Mouse (Mus musculus) stomach, embryonic 16.5 days (tissue): ENCODE measurements around the gene Calhm4. TPM values are rescaled to one million over a fixed set of nuclear protein-coding genes. Genes with fewer than 3 reads are reported as not detected.

Source experiments
- ATAC-seq: fragments of 200-750 bp; cut with Nextera tagmentation; 2 replicates; pipeline ENCODE4 v1.8.0; 2017; ENCODE audit warnings: moderate number of reproducible peaks, moderate TSS enrichment; ENCODE audit not compliant: insufficient read depth, low FRiP score
- H3K27ac ChIP-seq: fragments of 300-500 bp; sonication (generic); 2 replicates; pipeline ENCODE4 v1.5.1; 2014; ENCODE audit warnings: low read length
- H3K27me3 ChIP-seq: fragments of 300-500 bp; sonication (generic); 2 replicates; pipeline ENCODE4 v1.6.1; 2014; ENCODE audit warnings: low read length, control low read depth, mixed read lengths; ENCODE audit not compliant: control insufficient read depth, insufficient read depth
- H3K36me3 ChIP-seq: fragments of 300-500 bp; sonication (generic); 2 replicates; pipeline ENCODE4 v1.6.1; 2014; ENCODE audit warnings: low read length; ENCODE audit not compliant: control insufficient read depth, insufficient read depth
- H3K4me1 ChIP-seq: fragments of 300-500 bp; sonication (generic); 2 replicates; pipeline ENCODE4 v1.6.1; 2014; ENCODE audit warnings: low read length, control low read depth, mixed read lengths; ENCODE audit not compliant: control insufficient read depth, insufficient read depth
- H3K4me2 ChIP-seq: fragments of 300-500 bp; sonication (generic); 2 replicates; pipeline ENCODE4 v1.6.1; 2014; ENCODE audit warnings: low read depth, low read length, mixed read lengths
- H3K4me3 ChIP-seq: fragments of 300-500 bp; sonication (generic); replicated peaks from 2 replicates; pipeline ENCODE4 v1.5.1; 2014; ENCODE audit warnings: mild to moderate bottlenecking, low read length
- H3K9ac ChIP-seq: fragments of 300-500 bp; sonication (generic); 2 replicates; pipeline ENCODE4 v1.6.1; 2014; ENCODE audit warnings: low read length
- H3K9me3 ChIP-seq: fragments of 300-500 bp; sonication (generic); replicated peaks from 2 replicates; pipeline ENCODE4 v1.6.1; 2016; ENCODE audit warnings: low read length, control low read depth; ENCODE audit not compliant: control insufficient read depth
- WGBS: fragments of 180-500 bp; shearing (Covaris S2); extraction: QIAGEN DNeasy Blood & Tissue Kit; methylation state at CpG from one replicate; pipeline ENCODE4 v1.1.7; 2014; 5-methylcytosine and 5-hydroxymethylcytosine counted together
- polyA plus RNA-seq: library from polyadenylated mRNA; unstranded; fragments of >200 nt; fragmentation: Nextera tagmentation; extraction: Ambion mirVana; gene quantifications from 2 replicates; pipeline ENCODE4 v1.2.1, GENCODE M21; 2015

The Calhm4 gene
- polyA plus RNA-seq, 1 experiment from 2014 or later, result not detected

DNA sequence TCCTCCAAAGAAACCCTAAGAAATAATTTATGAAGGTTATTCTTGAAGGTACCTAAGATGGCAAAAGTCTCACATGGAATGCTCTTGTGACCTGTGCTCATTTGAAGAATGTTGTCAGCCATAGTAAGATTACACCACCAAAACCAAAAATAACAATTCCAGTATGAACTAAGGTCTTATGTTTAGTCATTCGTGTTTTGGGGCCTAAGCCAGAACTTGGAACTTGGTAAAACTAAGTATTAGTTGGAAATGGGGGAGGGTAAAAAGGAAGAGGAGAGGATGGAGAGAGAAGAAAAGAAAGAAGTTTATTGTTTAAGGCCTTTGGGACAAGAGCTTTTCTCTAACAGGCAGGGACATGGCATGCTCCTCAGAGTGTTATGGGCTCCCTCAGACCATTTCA is 25.5 kb upstream of the Calhm4 start:
- Histone ChIP-seq H3K27ac (no peak overlapping the region), H3K4me3 (no peak overlapping the region), H3K9me3 (no peaks in the 10 kb centered on the region), H3K36me3 (no peaks in the 10 kb centered on the region), H3K9ac (no peak overlapping the region), H3K4me2 (no peak overlapping the region), H3K4me1 (peaks cover 8% of the 10 kb centered on the region), H3K27me3 (no peaks in the 10 kb centered on the region)
- no peak for ATAC-seq
- WGBS, result 77% methylated on average over 1 of the region's 1 CpGs

DNA sequence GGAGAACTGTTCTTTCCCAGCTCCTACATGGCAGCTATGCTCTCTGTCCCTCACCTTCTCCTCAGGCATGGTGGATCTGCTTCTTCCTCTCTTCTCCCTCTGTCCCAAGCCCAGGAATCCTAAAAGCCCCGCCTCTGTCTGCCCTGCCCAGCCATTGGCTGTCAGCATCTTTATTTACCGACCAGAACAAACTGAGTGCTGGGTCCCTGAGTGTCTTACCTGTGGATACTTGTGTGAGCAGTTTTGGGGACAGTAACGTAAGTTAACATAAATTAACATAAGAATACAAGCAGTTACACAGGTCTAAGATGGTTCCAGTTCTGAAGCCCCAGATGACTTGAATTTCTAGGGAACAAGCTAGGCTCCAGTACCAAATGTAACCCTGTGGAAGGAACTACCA is 22.5 kb upstream of the Calhm4 start:
- Histone ChIP-seq H3K4me3 (no peak overlapping the region), H3K4me2 (no peak overlapping the region), H3K4me1 (peaks cover 7% of the 10 kb centered on the region), H3K27ac (no peak overlapping the region), H3K9ac (no peak overlapping the region), H3K36me3 (no peaks in the 10 kb centered on the region), H3K9me3 (no peaks in the 10 kb centered on the region), H3K27me3 (no peaks in the 10 kb centered on the region)
- 51% methylated on average over 3 of the region's 3 CpGs for WGBS
- ATAC-seq, result no peak

DNA sequence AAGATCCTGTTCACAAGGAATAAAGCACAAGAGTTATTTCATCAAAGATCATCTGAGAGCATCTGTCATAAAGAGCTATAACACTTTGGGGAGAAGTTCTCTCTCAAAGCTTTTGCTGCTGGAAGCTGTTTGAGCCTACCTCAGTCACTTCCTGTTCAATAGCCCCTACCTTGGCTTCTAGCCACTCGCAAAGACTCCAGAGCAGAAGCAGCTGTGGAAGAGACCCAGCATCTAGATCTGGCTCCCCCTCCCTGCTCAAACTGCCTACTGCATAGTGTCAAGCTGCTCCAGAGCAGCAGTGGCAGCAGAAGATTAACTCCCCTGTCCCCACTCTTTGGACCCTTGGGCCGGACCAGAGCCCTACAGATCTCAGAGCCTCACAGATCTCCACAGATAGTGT is 9.9 kb upstream of the Calhm4 start:
- Histone ChIP-seq H3K9me3 (no peaks in the 10 kb centered on the region), H3K4me2 (no peak overlapping the region), H3K4me1 (no peaks in the 10 kb centered on the region), H3K36me3 (no peaks in the 10 kb centered on the region), H3K4me3 (no peak overlapping the region), H3K27ac (no peak overlapping the region), H3K27me3 (no peaks in the 10 kb centered on the region), H3K9ac (no peak overlapping the region)
- WGBS, result 59% methylated on average over 2 of the region's 2 CpGs
- ATAC-seq, result no peak

DNA sequence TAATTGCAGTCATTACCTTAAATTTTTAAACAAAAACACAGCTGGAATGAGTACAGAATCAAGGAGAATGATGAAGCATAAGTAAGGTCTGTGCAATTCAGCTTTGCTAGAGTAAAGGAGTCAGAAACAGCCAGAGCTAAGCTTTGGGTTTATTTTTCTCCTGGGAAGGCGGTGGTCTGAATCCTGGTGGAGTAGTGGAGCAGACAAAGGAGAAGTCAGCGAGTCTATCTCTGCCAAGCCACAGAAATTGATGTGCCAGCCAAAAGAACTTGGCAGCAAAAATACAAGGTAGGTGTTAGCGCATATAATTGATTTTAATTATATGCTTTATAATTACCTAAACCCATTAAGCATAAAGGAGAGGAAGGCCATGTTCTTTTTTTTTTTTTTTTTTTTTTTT is 6.7 kb downstream of the Calhm4 start, which contains the start of gene Trappc3l:
Gene Trappc3l, plus strand, starts transcription at position 197 of the 400 bp plus-strand sequence.
- Histone ChIP-seq H3K27ac (no peak within 1 kb of the TSS), H3K27me3 (no peaks in the 10 kb centered on the region), H3K36me3 (no peaks in the 10 kb centered on the region), H3K9ac (no peak within 1 kb of the TSS), H3K4me2 (no peak within 1 kb of the TSS), H3K9me3 (no peaks in the 10 kb centered on the region), H3K4me1 (peaks cover 7% of the 10 kb centered on the region), H3K4me3 (no peak within 1 kb of the TSS)
- WGBS, result 75% methylated on average over 3 of the region's 3 CpGs
- ATAC-seq, result no peak

DNA sequence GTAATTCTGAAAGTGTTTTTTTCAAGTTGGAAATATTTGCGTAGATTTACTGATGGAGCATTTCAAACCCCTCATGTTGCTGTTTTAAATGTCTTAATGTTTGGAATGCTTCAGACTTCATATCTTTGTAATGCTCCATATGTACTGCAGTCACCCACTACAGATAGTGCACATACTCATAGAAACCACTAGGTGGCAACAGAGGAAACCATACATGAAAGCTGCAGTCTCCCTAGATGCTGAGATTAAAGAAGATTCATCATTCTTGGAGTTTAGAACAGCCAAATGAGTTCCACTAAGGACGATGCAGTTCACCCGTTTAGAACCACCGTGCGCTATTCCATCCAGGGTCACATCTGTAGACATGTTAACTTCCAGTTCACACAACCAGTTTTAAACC is 7.5 kb downstream of the Calhm4 start:
- Histone ChIP-seq H3K27me3 (no peaks in the 10 kb centered on the region), H3K27ac (no peak overlapping the region), H3K4me3 (no peak overlapping the region), H3K9me3 (no peaks in the 10 kb centered on the region), H3K4me1 (peaks cover 7% of the 10 kb centered on the region), H3K9ac (no peak overlapping the region), H3K36me3 (no peaks in the 10 kb centered on the region), H3K4me2 (no peak overlapping the region)
- 10% methylated on average over 5 of the region's 5 CpGs for whole genome bisulfite sequencing
- ATAC-seq, result no peak

DNA sequence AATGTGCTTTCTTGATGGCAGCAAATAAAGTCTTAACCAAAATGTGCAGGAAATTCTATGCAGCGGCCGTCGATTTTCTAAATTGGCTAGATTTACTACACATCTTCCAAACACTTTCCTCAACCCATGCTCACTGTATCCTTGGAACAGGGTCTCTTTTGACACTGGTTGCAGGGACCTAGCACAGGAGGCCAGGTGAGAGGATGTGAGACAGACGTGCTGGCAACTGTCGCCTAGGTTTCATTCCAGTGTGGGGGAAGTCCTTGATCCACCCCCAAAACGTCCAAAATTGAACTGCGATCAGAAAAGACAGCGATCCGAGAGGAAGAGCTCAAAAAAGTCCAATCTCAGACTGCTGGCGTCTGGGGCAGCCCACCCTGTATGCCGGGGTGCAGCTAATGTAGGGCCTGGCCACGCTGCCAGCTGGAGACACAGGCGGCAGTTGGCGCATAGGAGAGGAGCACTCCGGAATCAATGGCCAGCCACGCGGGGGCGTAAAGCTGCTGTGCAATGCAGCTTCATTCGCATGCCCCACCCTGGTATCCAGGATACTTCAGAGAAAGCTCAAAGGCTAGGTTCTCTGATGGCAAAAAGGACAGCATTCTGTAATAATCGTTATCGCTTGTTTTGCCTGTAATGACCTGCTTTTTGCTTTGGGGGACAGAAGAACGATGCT is 10.3 kb downstream of the Calhm4 start:
- WGBS, result 19% methylated on average over 22 of the region's 22 CpGs
- peak overlapping the region; percentile 49 for H3K4me2 ChIP-seq
- peaks cover 7% of the 10 kb centered on the region for H3K4me1 ChIP-seq
- H3K4me3 ChIP-seq, result peak overlapping the region; percentile 26
- H3K9ac ChIP-seq, result peak overlapping the region; percentile 62
- no peak overlapping the region for H3K27ac ChIP-seq
- no peaks in the 10 kb centered on the region for H3K9me3 ChIP-seq
- no peaks in the 10 kb centered on the region for H3K36me3 ChIP-seq
- H3K27me3 ChIP-seq, result no peaks in the 10 kb centered on the region
- ATAC-seq, result peak; percentile 79

DNA sequence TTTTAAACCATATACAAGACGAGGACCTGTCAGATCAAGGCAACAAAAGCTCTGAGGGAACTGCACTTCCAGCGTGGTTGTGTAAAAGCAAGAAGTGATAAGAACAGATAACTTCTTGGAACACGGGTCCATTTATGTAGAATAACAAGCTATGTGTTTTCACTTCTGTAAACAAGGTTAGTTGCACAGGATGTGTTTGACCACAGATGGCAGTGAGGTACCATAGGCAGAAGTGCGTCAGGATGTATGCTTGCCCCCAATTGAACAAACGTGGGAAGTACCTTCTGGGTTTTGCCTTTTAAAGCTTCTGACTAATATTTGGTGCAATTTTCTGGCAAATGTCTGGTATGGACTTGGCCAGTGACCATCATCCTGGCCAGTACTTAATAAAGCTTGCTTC is 13.8 kb downstream of the Calhm4 start:
- Histone ChIP-seq H3K4me3 (no peak overlapping the region), H3K36me3 (no peaks in the 10 kb centered on the region), H3K9ac (no peak overlapping the region), H3K27ac (no peak overlapping the region), H3K27me3 (no peaks in the 10 kb centered on the region), H3K4me1 (peaks cover 7% of the 10 kb centered on the region), H3K9me3 (no peaks in the 10 kb centered on the region), H3K4me2 (no peak overlapping the region)
- ATAC-seq, result no peak
- 60% methylated on average over 5 of the region's 5 CpGs for WGBS

DNA sequence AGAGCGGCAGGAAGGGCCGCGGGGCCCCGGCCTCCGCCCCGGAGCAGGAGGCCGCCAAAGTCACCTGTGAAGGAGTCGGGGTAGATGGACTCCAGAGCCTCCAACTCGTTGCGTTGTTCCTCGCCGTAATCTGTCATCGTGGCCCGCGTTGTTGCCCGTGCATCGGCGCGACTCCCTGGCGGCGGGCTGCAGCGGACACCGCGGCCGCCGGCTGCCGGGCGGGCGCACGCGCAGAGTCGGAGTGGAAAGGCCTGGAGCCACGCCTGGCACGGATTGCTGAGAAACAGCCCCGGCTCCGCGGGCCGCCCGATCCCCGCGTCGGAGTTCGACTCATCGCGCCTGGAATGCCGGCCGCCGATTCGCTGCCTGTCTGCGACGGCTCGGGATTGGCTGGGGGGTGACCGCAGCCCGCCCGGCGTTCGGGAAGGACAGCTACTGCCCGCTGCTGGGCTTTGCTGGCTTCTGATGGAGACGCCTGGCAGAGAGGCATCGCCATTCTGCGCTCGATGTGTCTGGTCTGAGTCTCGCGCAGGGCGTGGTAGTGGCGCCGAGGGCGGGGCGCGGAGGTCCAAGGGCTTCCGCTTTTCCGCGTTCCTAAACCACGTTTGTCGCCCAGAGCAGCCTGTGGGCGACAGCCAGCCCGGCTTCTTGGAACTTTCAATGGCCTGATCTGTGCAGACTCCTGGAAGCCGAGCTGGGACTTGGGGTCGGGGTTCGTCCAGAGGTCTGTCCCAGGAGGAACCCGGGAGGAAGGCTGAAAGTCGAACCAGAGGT is 24.6 kb downstream of the Calhm4 start, which contains the start of gene Rwdd1:
Gene Rwdd1, minus strand, starts transcription at position 323 of the 774 bp plus-strand sequence.
- WGBS, result under 1% methylated on average over 80 of the region's 82 CpGs
- Histone ChIP-seq H3K9me3 (no peaks in the 10 kb centered on the region), H3K4me1 (peaks cover 10% of the 10 kb centered on the region), H3K27ac (peak within 1 kb of the TSS; percentile 90), H3K9ac (peak within 1 kb of the TSS; percentile 84), H3K27me3 (no peaks in the 10 kb centered on the region), H3K4me3 (peak within 1 kb of the TSS; percentile 69), H3K4me2 (peak within 1 kb of the TSS; percentile 71), H3K36me3 (no peaks in the 10 kb centered on the region)
- ATAC-seq, result peak; percentile 100

DNA sequence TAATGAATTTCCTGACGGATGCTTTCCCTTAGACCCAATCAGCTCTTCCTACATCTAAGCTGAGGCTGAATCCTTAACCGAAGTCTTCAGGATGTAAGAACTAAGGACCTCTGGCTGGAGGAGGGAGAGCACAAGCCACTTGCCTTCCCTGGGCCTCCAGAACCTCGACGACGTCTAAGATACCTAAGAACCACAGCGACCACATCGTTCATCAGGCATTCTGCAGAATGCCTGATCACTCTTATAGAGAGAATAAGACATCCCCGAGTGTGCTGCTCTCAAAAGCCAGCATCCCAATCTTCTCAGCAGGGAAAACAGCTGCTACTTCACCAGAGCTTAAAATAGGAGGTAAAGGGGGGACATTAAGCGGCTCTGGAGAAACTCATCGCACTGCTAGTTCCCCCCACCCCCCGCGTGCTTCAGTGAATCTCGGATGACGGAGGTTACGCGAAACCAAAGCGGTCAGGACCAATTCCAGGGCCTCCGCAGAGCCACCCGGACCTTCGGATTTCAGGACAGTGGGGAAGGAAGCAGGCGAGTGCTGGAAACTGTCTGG is 25.3 kb downstream of the Calhm4 start:
- no peak; the same call in 1 of the 2 replicates for ATAC-seq
- H3K9me3 ChIP-seq, result no peaks in the 10 kb centered on the region
- peaks cover 10% of the 10 kb centered on the region for H3K4me1 ChIP-seq
- no peaks in the 10 kb centered on the region for H3K36me3 ChIP-seq
- peak overlapping the region; percentile 90 for H3K27ac ChIP-seq
- H3K4me3 ChIP-seq, result peak overlapping the region; percentile 69
- no peaks in the 10 kb centered on the region for H3K27me3 ChIP-seq
- H3K9ac ChIP-seq, result peak overlapping the region; percentile 84
- WGBS, result under 1% methylated on average over 21 of the region's 21 CpGs
- peak overlapping the region; percentile 71 for H3K4me2 ChIP-seq
